Mouse (Mus musculus) liver, embryonic 15.5 days (tissue): ENCODE data around the gene Rpia. TPM values are rescaled to one million over a fixed set of nuclear protein-coding genes. Genes with fewer than 3 reads are reported as not detected.

Source experiments
- ATAC-seq: fragments of 200-750 bp; cut with Nextera tagmentation; 2 replicates; pipeline ENCODE4 v1.8.0; 2017; ENCODE audit warnings: moderate number of reproducible peaks, mild to moderate bottlenecking, moderate library complexity; ENCODE audit not compliant: insufficient read depth
- H3K27ac ChIP-seq: fragments of 300-500 bp; sonication (generic); replicated peaks from 2 replicates; pipeline ENCODE4 v1.5.1; 2015; ENCODE audit warnings: mild to moderate bottlenecking, inconsistent platforms
- H3K27me3 ChIP-seq: fragments of 300-500 bp; sonication (generic); 2 replicates; pipeline ENCODE4 v1.6.1; 2015; ENCODE audit warnings: mild to moderate bottlenecking, inconsistent platforms
- H3K36me3 ChIP-seq: fragments of 300-500 bp; sonication (generic); replicated peaks from 2 replicates; pipeline ENCODE4 v1.6.1; 2015; ENCODE audit warnings: moderate library complexity, mild to moderate bottlenecking, inconsistent platforms
- H3K4me1 ChIP-seq: fragments of 300-500 bp; sonication (generic); replicated peaks from 2 replicates; pipeline ENCODE4 v1.6.1; 2015; ENCODE audit warnings: inconsistent platforms
- H3K4me2 ChIP-seq: fragments of 300-500 bp; sonication (generic); 2 replicates; pipeline ENCODE4 v1.6.1; 2015; ENCODE audit warnings: moderate library complexity, mild to moderate bottlenecking, inconsistent platforms
- H3K4me3 ChIP-seq: fragments of 300-500 bp; sonication (generic); replicated peaks from 2 replicates; pipeline ENCODE4 v1.5.1; 2015; ENCODE audit warnings: mild to moderate bottlenecking, inconsistent platforms
- H3K9ac ChIP-seq: fragments of 300-500 bp; sonication (generic); 2 replicates; pipeline ENCODE4 v1.6.1; 2015; ENCODE audit warnings: moderate library complexity, mild to moderate bottlenecking, inconsistent platforms
- H3K9me3 ChIP-seq: fragments of 300-500 bp; sonication (generic); replicated peaks from 2 replicates; pipeline ENCODE4 v1.6.1; 2016; ENCODE audit warnings: inconsistent platforms
- WGBS: fragments of 180-500 bp; shearing (Covaris S2); methylation state at CpG from one replicate; pipeline ENCODE4 v1.1.7; 2015; ENCODE audit warnings: mixed read lengths; ENCODE audit not compliant: insufficient replicate concordance; 5-methylcytosine and 5-hydroxymethylcytosine counted together
- polyA plus RNA-seq: library from polyadenylated mRNA; unstranded; fragments of >200 nt; fragmentation: Nextera tagmentation; extraction: Ambion mirVana; gene quantifications from 2 replicates; pipeline ENCODE4 v1.2.1, GENCODE M21; 2015

Gene Rpia
- polyA plus RNA-seq, 1 experiment from 2014 or later = 2.9 TPM

- H3K9me3 ChIP-seq = no peaks in the 10 kb centered on the region
- H3K4me3 ChIP-seq = no peak overlapping the region
- peak overlapping the region; percentile 90 for H3K27ac ChIP-seq
- H3K36me3 ChIP-seq = no peaks in the 10 kb centered on the region
- WGBS = 27% methylated on average over 4 of the region's 4 CpGs
- H3K27me3 ChIP-seq = no peaks in the 10 kb centered on the region
- H3K9ac ChIP-seq = no peak overlapping the region
- peak overlapping the region; percentile 27 for H3K4me2 ChIP-seq
- peak; percentile 77 for ATAC-seq
- peaks cover 60% of the 10 kb centered on the region for H3K4me1 ChIP-seq
Observed at GRCm38 (mm10) chr6:70727094-70727721, 64.8 kb downstream of the Rpia start.

- Histone ChIP-seq H3K4me3 (no peak overlapping the region), H3K36me3 (no peaks in the 10 kb centered on the region), H3K9ac (no peak overlapping the region), H3K4me2 (no peak overlapping the region), H3K4me1 (peaks cover 46% of the 10 kb centered on the region), H3K27ac (peak overlapping the region; percentile 90; the same call in 1 of the 2 replicates), H3K9me3 (no peaks in the 10 kb centered on the region), H3K27me3 (no peaks in the 10 kb centered on the region)
- 56% methylated on average over 2 of the region's 2 CpGs for WGBS
- ATAC-seq = no peak
Observed at GRCm38 (mm10) chr6:70725639-70726038, 66.4 kb downstream of the Rpia start.

GRCm38 (mm10) chr6:70724722-70725121, 67.3 kb downstream of the Rpia start:
- Histone ChIP-seq H3K4me3 (no peak overlapping the region), H3K27me3 (no peaks in the 10 kb centered on the region), H3K36me3 (no peaks in the 10 kb centered on the region), H3K27ac (no peak overlapping the region), H3K9ac (no peak overlapping the region), H3K4me2 (no peak overlapping the region), H3K4me1 (peaks cover 37% of the 10 kb centered on the region), H3K9me3 (no peaks in the 10 kb centered on the region)
- ATAC-seq = no peak
- 91% methylated on average over 13 of the region's 13 CpGs for WGBS

- no peak for ATAC-seq
- WGBS = 87% methylated on average over 7 of the region's 7 CpGs
- no peak overlapping the region for H3K4me2 ChIP-seq
- H3K36me3 ChIP-seq = no peaks in the 10 kb centered on the region
- no peak overlapping the region for H3K27ac ChIP-seq
- H3K4me3 ChIP-seq = no peak overlapping the region
- H3K4me1 ChIP-seq = peaks cover 18% of the 10 kb centered on the region
- no peak overlapping the region for H3K9ac ChIP-seq
- H3K9me3 ChIP-seq = no peaks in the 10 kb centered on the region
- no peaks in the 10 kb centered on the region for H3K27me3 ChIP-seq
Observed at GRCm38 (mm10) chr6:70722298-70722697, 69.7 kb downstream of the Rpia start.

GRCm38 (mm10) chr6:70718760-70719159, 73.3 kb downstream of the Rpia start:
- 54% methylated on average over 2 of the region's 2 CpGs for WGBS
- H3K4me2 ChIP-seq = no peak overlapping the region
- no peak for ATAC-seq

GRCm38 (mm10) chr6:70718164-70718563, 73.9 kb downstream of the Rpia start:
- H3K27me3 ChIP-seq = no peaks in the 10 kb centered on the region
- no peak overlapping the region for H3K4me2 ChIP-seq
- no peak overlapping the region for H3K27ac ChIP-seq
- no peak overlapping the region for H3K4me3 ChIP-seq
- WGBS = 70% methylated on average over 4 of the region's 4 CpGs
- H3K9me3 ChIP-seq = no peaks in the 10 kb centered on the region
- H3K36me3 ChIP-seq = no peaks in the 10 kb centered on the region
- no peak for ATAC-seq
- no peak overlapping the region for H3K9ac ChIP-seq
- peaks cover 26% of the 10 kb centered on the region for H3K4me1 ChIP-seq

More at GRCm38 (mm10) chr6:70718760-70719159, 73.3 kb downstream of the Rpia start:
- no peaks in the 10 kb centered on the region for H3K36me3 ChIP-seq
- H3K27me3 ChIP-seq = no peaks in the 10 kb centered on the region
- peaks cover 20% of the 10 kb centered on the region for H3K4me1 ChIP-seq
- no peak overlapping the region for H3K27ac ChIP-seq
- no peak overlapping the region for H3K4me3 ChIP-seq
- no peaks in the 10 kb centered on the region for H3K9me3 ChIP-seq
- H3K9ac ChIP-seq = no peak overlapping the region

GRCm38 (mm10) chr6:70716701-70717393, 75.2 kb downstream of the Rpia start:
- peaks cover 26% of the 10 kb centered on the region for H3K4me1 ChIP-seq
- H3K27ac ChIP-seq = no peak overlapping the region
- 63% methylated on average over 12 of the region's 12 CpGs for WGBS
- no peaks in the 10 kb centered on the region for H3K27me3 ChIP-seq
- no peaks in the 10 kb centered on the region for H3K9me3 ChIP-seq
- H3K9ac ChIP-seq = no peak overlapping the region
- ATAC-seq = no peak
- no peak overlapping the region for H3K4me2 ChIP-seq
- no peaks in the 10 kb centered on the region for H3K36me3 ChIP-seq
- H3K4me3 ChIP-seq = no peak overlapping the region

Other genes starting within 250 kb of the Rpia start
- gene Eif2ak3, start 52.3 kb upstream of the Rpia start, polyA plus RNA-seq = 4.0 and 4.3 TPM in 2 replicates
- not detected in 2 replicates for gene Tex37, start 126.7 kb upstream of the Rpia start, polyA plus RNA-seq
- not detected in 2 replicates for gene Foxi3, start 164.3 kb upstream of the Rpia start, polyA plus RNA-seq